Mouse (Mus musculus) kidney, postnatal 0 days (tissue): ENCODE results near the gene Pdgfc. TPM values are rescaled to one million over a fixed set of nuclear protein-coding genes. Genes with fewer than 3 reads are reported as not detected.
"Not testable (repeated sequence)": the region's sequence is repeated elsewhere in the genome, so short reads cannot be mapped to it uniquely, and the experiment has no call there.

Experiments
- ATAC-seq: fragments of 200-750 bp; cut with Nextera tagmentation; replicated peaks from 2 replicates; pipeline ENCODE4 v1.8.0; 2017; ENCODE audit warnings: low read depth, moderate number of reproducible peaks, moderate TSS enrichment, moderate library complexity; ENCODE audit not compliant: low FRiP score
- DNase-seq: peaks from one replicate; pipeline ENCODE4 v3.0.0-alpha.2; 2016; ENCODE audit warnings: low spot score
- H3K27ac ChIP-seq: fragments of 300-500 bp; sonication (generic); 2 replicates; pipeline ENCODE4 v1.5.1; 2014; ENCODE audit warnings: mild to moderate bottlenecking
- H3K27me3 ChIP-seq: fragments of 300-500 bp; sonication (generic); 2 replicates; pipeline ENCODE4 v1.6.1; 2014; ENCODE audit warnings: low read length, mixed read lengths; ENCODE audit not compliant: insufficient read depth
- H3K36me3 ChIP-seq: fragments of 300-500 bp; sonication (generic); 2 replicates; pipeline ENCODE4 v1.6.1; 2014; ENCODE audit warnings: low read length, mixed read lengths; ENCODE audit not compliant: insufficient read depth
- H3K4me1 ChIP-seq: fragments of 300-500 bp; sonication (generic); replicated peaks from 2 replicates; pipeline ENCODE4 v1.6.1; 2014; ENCODE audit warnings: antibody characterized with exemption, low read length, mixed read lengths; ENCODE audit not compliant: insufficient read depth
- H3K4me2 ChIP-seq: fragments of 300-500 bp; sonication (generic); 2 replicates; pipeline ENCODE4 v1.6.1; 2014; ENCODE audit warnings: mild to moderate bottlenecking, low read length, moderate library complexity, mixed read lengths
- H3K4me3 ChIP-seq: fragments of 300-500 bp; sonication (generic); replicated peaks from 2 replicates; pipeline ENCODE4 v1.5.1; 2014; ENCODE audit warnings: low read depth, low read length
- H3K9ac ChIP-seq: fragments of 300-500 bp; sonication (generic); 2 replicates; pipeline ENCODE4 v1.6.1; 2014; ENCODE audit warnings: low read depth, low read length
- H3K9me3 ChIP-seq: fragments of 300-500 bp; sonication (generic); replicated peaks from 2 replicates; pipeline ENCODE4 v1.6.1; 2016; ENCODE audit warnings: low read length, inconsistent platforms, mixed read lengths
- CTCF ChIP-seq: IDR thresholded peaks from 2 replicates; pipeline ENCODE4 v1.5.1; 2016; ENCODE audit warnings: antibody characterized with exemption, low read depth, mild to moderate bottlenecking, moderate library complexity
- whole genome bisulfite sequencing: fragments of 180-500 bp; shearing (Covaris S2); extraction: QIAGEN DNeasy Blood & Tissue Kit; methylation state at CpG from one replicate; pipeline ENCODE4 v1.1.7; 2014; 5-methylcytosine and 5-hydroxymethylcytosine counted together
- polyA plus RNA-seq: library from polyadenylated mRNA; unstranded; fragments of >200 nt; fragmentation: Nextera tagmentation; extraction: Ambion mirVana; gene quantifications from 2 replicates; pipeline ENCODE4 v1.2.1, GENCODE M21; 2015

Pdgfc gene
- polyA plus RNA-seq, 1 experiment from 2014 or later = 36.1 TPM

GRCm38 (mm10) chr3:81136985-81137384 is 100.8 kb downstream of the Pdgfc start:
- 35% methylated on average over 3 of the region's 3 CpGs for WGBS
- no peaks in the 10 kb centered on the region for H3K9me3 ChIP-seq
- DNase-seq = no peak
- H3K36me3 ChIP-seq = no peaks in the 10 kb centered on the region
- no peaks in the 10 kb centered on the region for H3K27me3 ChIP-seq
- no peak overlapping the region for H3K4me3 ChIP-seq
- H3K27ac ChIP-seq = no peak overlapping the region
- TF ChIP-seq CTCF = no peak
- H3K9ac ChIP-seq = no peak overlapping the region
- no peaks in the 10 kb centered on the region for H3K4me1 ChIP-seq
- ATAC-seq = no peak
- H3K4me2 ChIP-seq = no peak overlapping the region

GRCm38 (mm10) chr3:81138030-81138429 is 101.8 kb downstream of the Pdgfc start:
- not testable (repeated sequence) for H3K27ac ChIP-seq, H3K36me3 ChIP-seq, DNase-seq, H3K4me3 ChIP-seq, H3K4me2 ChIP-seq, H3K27me3 ChIP-seq, H3K9me3 ChIP-seq, ATAC-seq, H3K9ac ChIP-seq, H3K4me1 ChIP-seq
- WGBS = 71% methylated on average over 1 of the region's 1 CpGs

- no peak overlapping the region for H3K4me2 ChIP-seq
- H3K36me3 ChIP-seq = no peaks in the 10 kb centered on the region
- no peak overlapping the region for H3K27ac ChIP-seq
- no peak for TF ChIP-seq CTCF
- DNase-seq = no peak
- H3K9ac ChIP-seq = no peak overlapping the region
- H3K4me3 ChIP-seq = no peak overlapping the region
- no peaks in the 10 kb centered on the region for H3K4me1 ChIP-seq
- H3K27me3 ChIP-seq = no peaks in the 10 kb centered on the region
- no peak for ATAC-seq
- no peaks in the 10 kb centered on the region for H3K9me3 ChIP-seq
Measured at GRCm38 (mm10) chr3:81143730-81144129, 107.5 kb downstream of the Pdgfc start.

- H3K9ac ChIP-seq = no peak overlapping the region
- no peaks in the 10 kb centered on the region for H3K4me1 ChIP-seq
- TF ChIP-seq CTCF = no peak
- H3K27me3 ChIP-seq = no peaks in the 10 kb centered on the region
- no peak overlapping the region for H3K27ac ChIP-seq
- no peak for DNase-seq
- 44% methylated on average over 3 of the region's 3 CpGs for WGBS
- no peak overlapping the region for H3K4me3 ChIP-seq
- no peak for ATAC-seq
- no peaks in the 10 kb centered on the region for H3K9me3 ChIP-seq
- no peak overlapping the region for H3K4me2 ChIP-seq
- no peaks in the 10 kb centered on the region for H3K36me3 ChIP-seq
Measured at GRCm38 (mm10) chr3:81149109-81149521, 112.9 kb downstream of the Pdgfc start.

- TF ChIP-seq CTCF = no peak
- H3K27ac ChIP-seq = no peak overlapping the region
- no peaks in the 10 kb centered on the region for H3K9me3 ChIP-seq
- no peaks in the 10 kb centered on the region for H3K27me3 ChIP-seq
- H3K4me1 ChIP-seq = no peaks in the 10 kb centered on the region
- H3K4me2 ChIP-seq = no peak overlapping the region
- H3K4me3 ChIP-seq = no peak overlapping the region
- ATAC-seq (no peak), DNase-seq (no peak)
- no peaks in the 10 kb centered on the region for H3K36me3 ChIP-seq
- no peak overlapping the region for H3K9ac ChIP-seq
Measured at GRCm38 (mm10) chr3:81150228-81150627, 114.0 kb downstream of the Pdgfc start.

- no peak for DNase-seq
- no peak for ATAC-seq
- 64% methylated on average over 1 of the region's 1 CpGs for WGBS
Measured at GRCm38 (mm10) chr3:81154420-81154819, 118.2 kb downstream of the Pdgfc start.

GRCm38 (mm10) chr3:81160457-81161165 is 124.4 kb downstream of the Pdgfc start:
- H3K9ac ChIP-seq = no peak overlapping the region
- no peaks in the 10 kb centered on the region for H3K9me3 ChIP-seq
- H3K4me2 ChIP-seq = no peak overlapping the region
- ATAC-seq (no peak), DNase-seq (no peak)
- no peak overlapping the region for H3K4me3 ChIP-seq
- H3K27me3 ChIP-seq = no peaks in the 10 kb centered on the region
- no peak overlapping the region for H3K27ac ChIP-seq
- H3K4me1 ChIP-seq = no peaks in the 10 kb centered on the region
- H3K36me3 ChIP-seq = no peaks in the 10 kb centered on the region
- no peak for TF ChIP-seq CTCF

More at GRCm38 (mm10) chr3:81154420-81154819, 118.2 kb downstream of the Pdgfc start:
- Histone ChIP-seq H3K27me3 (no peaks in the 10 kb centered on the region), H3K36me3 (no peaks in the 10 kb centered on the region), H3K9ac (no peak overlapping the region), H3K27ac (no peak overlapping the region), H3K4me3 (no peak overlapping the region), H3K4me1 (no peaks in the 10 kb centered on the region), H3K9me3 (no peaks in the 10 kb centered on the region), H3K4me2 (no peak overlapping the region)
- TF ChIP-seq CTCF = no peak
